In genomic region chr5:109751391-109752071, GRCm38 (mm10) we compare ENCODE assay signal across 8 mouse cellular contexts. TPM values are rescaled to one million over a fixed set of nuclear protein-coding genes. Genes with fewer than 3 reads are reported as not detected.
A peak's percentile ranks its signal among the peaks of the same experiment; 100 is the strongest.
DNase-seq lines count a peak whose midpoint lies in the region; ATAC-seq and TF ChIP-seq lines count a peak whose summit lies in the region.
"Not testable (repeated sequence)": the region's sequence is repeated elsewhere in the genome, so short reads cannot be mapped to it uniquely, and the experiment has no call there.

Gene 4930522L14Rik (minus strand): TSS chr5:109751886.

- peak within 1 kb of the TSS; percentile 82 for H3K4me3 ChIP-seq in ES-Bruce4 (ENCODE audit: low read depth, low read length)
- peak within 1 kb of the TSS; percentile 60 for H3K4me3 ChIP-seq in forebrain, embryonic 13.5 days
- peak within 1 kb of the TSS; percentile 68 for H3K4me3 ChIP-seq in liver, postnatal 0 days (ENCODE audit: low read depth, low read length)
- H3K4me3 ChIP-seq in neural tube, embryonic 13.5 days = peak within 1 kb of the TSS; percentile 54

- peak within 1 kb of the TSS; percentile 70 for H3K27ac ChIP-seq in ES-Bruce4 (ENCODE audit: insufficient read depth, low read length)
- not testable (repeated sequence) for H3K27ac ChIP-seq in forebrain, embryonic 13.5 days; neural tube, embryonic 13.5 days (replicated peaks)
- peak within 1 kb of the TSS; percentile 69 for H3K27ac ChIP-seq in liver, postnatal 0 days (ENCODE audit: low read depth)

- not testable (repeated sequence) for H3K9me3 ChIP-seq in ES-Bruce4 (replicated peaks; ENCODE audit: control insufficient read depth, insufficient read depth, low read length, poor library complexity, severe bottlenecking); forebrain, embryonic 13.5 days (replicated peaks); liver, postnatal 0 days (ENCODE audit: low read length); neural tube, embryonic 13.5 days

- peak within 1 kb of the TSS; percentile 78 for H3K9ac ChIP-seq in ES-Bruce4 (ENCODE audit: low read depth, poor library complexity, severe bottlenecking)
- H3K9ac ChIP-seq in forebrain, embryonic 13.5 days = peak within 1 kb of the TSS; percentile 71
- peak within 1 kb of the TSS; percentile 73 for H3K9ac ChIP-seq in liver, postnatal 0 days (replicated peaks)
- peak within 1 kb of the TSS; percentile 69 for H3K9ac ChIP-seq in neural tube, embryonic 13.5 days

- under 1% methylated on average over 25 of the region's 25 CpGs for WGBS in forebrain, embryonic 13.5 days
- under 1% methylated on average over 23 of the region's 25 CpGs for WGBS in liver, postnatal 0 days (ENCODE audit: insufficient replicate concordance)
- under 1% methylated on average over 25 of the region's 25 CpGs for WGBS in neural tube, embryonic 13.5 days

- not testable (repeated sequence) for TF ChIP-seq POLR2A in ES-Bruce4 (IDR thresholded peaks at IDR 0.05; ENCODE audit: insufficient read depth, low read length)

- H3K27me3 ChIP-seq in ES-Bruce4 (ENCODE audit: control insufficient read depth, insufficient read depth, low read length, poor library complexity, severe bottlenecking); forebrain, embryonic 13.5 days; liver, postnatal 0 days (ENCODE audit: insufficient read depth, low read length); neural tube, embryonic 13.5 days: not testable (repeated sequence)

- H3K4me2 ChIP-seq in forebrain, embryonic 13.5 days = peak within 1 kb of the TSS; percentile 69
- H3K4me2 ChIP-seq in liver, postnatal 0 days (ENCODE audit: low read depth, low read length) = peak within 1 kb of the TSS; percentile 74
- H3K4me2 ChIP-seq in neural tube, embryonic 13.5 days = peak within 1 kb of the TSS; percentile 67

- not testable (repeated sequence) for H3K36me3 ChIP-seq in ES-Bruce4 (ENCODE audit: control insufficient read depth, insufficient read depth, low read length, poor library complexity, severe bottlenecking); forebrain, embryonic 13.5 days (ENCODE audit: poor library complexity, severe bottlenecking); liver, postnatal 0 days (replicated peaks; ENCODE audit: insufficient read depth, low read length); neural tube, embryonic 13.5 days

- not testable (repeated sequence) for TF ChIP-seq EP300 in ES-Bruce4 (IDR thresholded peaks at IDR 0.05; ENCODE audit: insufficient read depth, low read depth, low read length); liver, postnatal 0 days (IDR thresholded peaks at IDR 0.05; ENCODE audit: low read depth)

- DNase-seq in heart, postnatal 14 days = peak; percentile 53 to 64
- peak; percentile 67 for DNase-seq in layer of hippocampus, adult 11-12 months (ENCODE audit: low spot score)
- peak; percentile 53 for DNase-seq in liver, postnatal 0 days
- peak; percentile 66 for DNase-seq in testis, postnatal 10 days (ENCODE audit: low spot score)

- H3K4me1 ChIP-seq in ES-Bruce4 (ENCODE audit: control insufficient read depth, insufficient read depth, low read length); forebrain, embryonic 13.5 days; liver, postnatal 0 days (ENCODE audit: insufficient read depth); neural tube, embryonic 13.5 days (replicated peaks): not testable (repeated sequence)

- intact Hi-C loops in heart, postnatal 14 days (cut with DNase I) = loop anchor here (10.0 kb wide), 1 partner anchor 57 kb away; the partner anchor contains the start of gene 5430403G16Rik

- peak; percentile 98 for ATAC-seq in cerebellum, adult (ENCODE audit: insufficient number of reproducible peaks, low FRiP score, low TSS enrichment)
- peak; percentile 99 for ATAC-seq in forebrain, embryonic 13.5 days
- peak; percentile 96 for ATAC-seq in liver, postnatal 0 days
- peak; percentile 95 for ATAC-seq in neural tube, embryonic 13.5 days (ENCODE audit: low read depth)

- TF ChIP-seq CTCF in ES-Bruce4 (IDR thresholded peaks at IDR 0.05; ENCODE audit: low read depth, low read length); liver, postnatal 0 days (IDR thresholded peaks at IDR 0.05; ENCODE audit: low read depth): not testable (repeated sequence)

RNA-seq across cellular contexts. Expression of gene 4930522L14Rik, which starts in this region (rescaled TPM):
- polyA plus RNA-seq in ES-Bruce4 (2011; ENCODE audit: insufficient read depth, insufficient read length, low read depth, missing spikeins) = 31.0 and 41.5 TPM in 2 replicates
- 6.5 and 7.2 TPM in 2 replicates for polyA plus RNA-seq in forebrain, embryonic 13.5 days (2015; fragmentation: Nextera tagmentation; extraction: Ambion mirVana)
- total RNA-seq in heart, postnatal 14 days (2021) = 1 to 10 TPM; 1.9 to 2.7 TPM
- 2.9 and 3.9 TPM in 2 replicates for polyA plus RNA-seq in liver, postnatal 0 days (2015; fragmentation: Nextera tagmentation; extraction: Ambion mirVana)
- 4.5 and 4.6 TPM in 2 replicates for polyA plus RNA-seq in neural tube, embryonic 13.5 days (2015; fragmentation: Nextera tagmentation; extraction: Ambion mirVana)
